Mouse (Mus musculus): ENCODE measurements around the gene Grid1.

DNA sequence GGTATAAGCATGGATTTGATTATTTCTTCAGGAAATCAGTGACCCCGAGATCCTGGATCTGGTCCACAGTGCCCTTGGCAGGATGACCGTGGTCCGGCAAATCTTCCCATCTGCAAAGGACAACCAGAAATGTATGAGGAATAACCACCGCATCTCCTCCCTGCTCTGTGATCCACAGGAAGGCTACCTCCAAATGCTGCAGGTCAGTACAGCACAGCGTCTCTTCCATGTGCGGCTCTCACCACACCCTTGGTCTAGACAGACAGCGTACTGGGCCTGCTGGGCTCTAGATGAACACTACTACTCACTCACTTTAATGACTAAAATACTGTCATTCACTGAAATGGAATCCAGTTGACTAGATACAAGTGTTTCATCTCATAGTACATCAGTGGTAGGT, 489.3 kb downstream of the Grid1 start:
- no peak for TF ChIP-seq EP300 (IDR thresholded peaks at IDR 0.05)
- no peak for TF ChIP-seq CTCF (IDR thresholded peaks at IDR 0.05)

Measured in lung, postnatal 0 days (tissue).